ENCODE assay signal across 28 mouse cellular contexts in the genomic region with DNA sequence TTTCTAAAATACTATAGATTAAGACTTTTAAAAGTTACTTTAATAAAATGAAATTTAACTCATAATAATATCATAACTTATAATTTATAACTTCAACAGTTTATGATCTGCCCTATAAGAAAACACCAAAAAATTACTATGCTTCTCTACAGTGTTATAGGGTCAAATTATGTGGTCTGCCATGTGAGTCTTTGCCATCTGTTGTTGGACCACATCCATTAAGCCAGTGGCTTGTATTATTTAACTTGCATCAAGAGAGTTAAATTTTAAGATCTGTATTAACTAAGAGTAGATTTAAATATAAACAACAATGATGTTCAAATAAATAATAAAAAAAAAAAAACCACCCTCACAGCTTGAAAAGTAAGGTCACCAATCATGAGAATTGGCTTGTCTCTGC.
"Had no signal": no experiment of that assay in that cellular context is flagged by ENCODE, and none has a peak within 500 bp of the region (broad histone marks: within the 10 kb centered on the region; RNA-seq: fewer than 3 reads in every experiment).

No protein-coding gene starts in this region.

- DNase-seq: left cerebral cortex, postnatal 4 days; liver; liver, embryonic 13.5 days; liver, postnatal 0 days; lung, adult 18-20 months; lung, adult 2 months; lung, embryonic 14.5 days; lung, postnatal 10 days; lung, postnatal 14 days; lung, postnatal 36 days; lung, postnatal 4 days; midbrain, embryonic 14.5 days had no signal

- H3K27ac ChIP-seq: limb, embryonic 10.5 days; limb, embryonic 12.5 days; limb, embryonic 13.5 days; limb, embryonic 15.5 days; liver, embryonic 12.5 days; liver, embryonic 13.5 days; liver, embryonic 14.5 days; liver, embryonic 15.5 days; lung, embryonic 15.5 days; macrophage; midbrain, embryonic 10.5 days; midbrain, embryonic 12.5 days; midbrain, embryonic 13.5 days; midbrain, embryonic 15.5 days; neural tube, embryonic 12.5 days had no signal

- H3K4me3 ChIP-seq: limb, embryonic 10.5 days; limb, embryonic 12.5 days; limb, embryonic 13.5 days; limb, embryonic 15.5 days; liver, embryonic 12.5 days; liver, embryonic 13.5 days; liver, embryonic 15.5 days; lung, embryonic 15.5 days; megakaryocyte, embryonic 14.5 days; midbrain, embryonic 10.5 days; midbrain, embryonic 12.5 days; midbrain, embryonic 13.5 days; midbrain, embryonic 15.5 days; myocyte; neural tube, embryonic 12.5 days had no signal

- H3K4me1 ChIP-seq: limb, embryonic 10.5 days; limb, embryonic 12.5 days; limb, embryonic 13.5 days; limb, embryonic 15.5 days; liver, embryonic 12.5 days; liver, embryonic 13.5 days; liver, embryonic 15.5 days; lung, embryonic 15.5 days; megakaryocyte, embryonic 14.5 days; midbrain, embryonic 10.5 days; midbrain, embryonic 12.5 days; midbrain, embryonic 13.5 days; midbrain, embryonic 15.5 days; neural tube, embryonic 12.5 days had no signal

- H3K27me3 ChIP-seq: limb, embryonic 12.5 days; limb, embryonic 13.5 days; limb, embryonic 15.5 days; liver, embryonic 12.5 days; liver, embryonic 13.5 days; liver, embryonic 15.5 days; lung, embryonic 15.5 days; megakaryocyte, embryonic 14.5 days; midbrain, embryonic 12.5 days; midbrain, embryonic 13.5 days; midbrain, embryonic 15.5 days; neural tube, embryonic 12.5 days had no signal
